Mouse (Mus musculus): Measurements from ENCODE around the gene Ccdc73. TPM values are rescaled to one million over a fixed set of nuclear protein-coding genes. Genes with fewer than 3 reads are reported as not detected.
"Not testable (repeated sequence)": the region's sequence is repeated elsewhere in the genome, so short reads cannot be mapped to it uniquely, and the experiment has no call there.

Ccdc73 gene
- total and polyA plus RNA-seq, 3 experiments = 0.08 to 0.43 TPM; not detected in 1

DNA sequence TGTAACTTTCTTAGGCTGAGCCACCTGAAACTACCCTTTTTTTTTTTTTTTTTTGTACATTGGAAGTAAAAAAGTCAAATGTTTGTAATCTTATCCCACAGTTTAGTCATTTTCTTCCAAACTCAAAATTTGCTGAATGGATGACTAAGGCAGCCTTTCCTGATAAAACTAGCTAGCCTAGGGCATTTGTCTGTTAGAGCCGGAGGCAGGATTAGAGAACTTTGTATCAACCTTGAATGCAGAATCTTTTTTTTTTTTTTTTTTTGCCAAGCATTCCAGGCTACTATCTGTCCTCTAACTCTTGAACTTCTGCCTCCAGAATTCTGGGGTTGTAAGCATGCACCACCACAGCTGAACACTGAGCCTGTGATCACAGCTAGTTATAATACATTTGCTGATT, 12.8 kb upstream of the Ccdc73 start:
- Histone ChIP-seq H3K9me3 (replicated peaks; ENCODE audit: insufficient read depth, low read length) (no peaks in the 10 kb centered on the region), H3K9ac (ENCODE audit: control insufficient read depth, low read depth, low read length, poor library complexity, severe bottlenecking) (no peak overlapping the region), H3K27ac (ENCODE audit: control insufficient read depth, low read depth, low read length) (no peak overlapping the region), H3K4me3 (ENCODE audit: control insufficient read depth in 1 of 2, insufficient read depth in 1 of 2, low read depth in 2 of 2, low read length in 2 of 2) (no peak overlapping the region), H3K36me3 (ENCODE audit: control insufficient read depth in 1 of 2, insufficient read depth in 2 of 2, low read length in 2 of 2) (no peaks in the 10 kb centered on the region), H3K4me1 (ENCODE audit: control insufficient read depth in 1 of 2, insufficient read depth in 2 of 2, low read length in 2 of 2) (no peaks in the 10 kb centered on the region), H3K27me3 (ENCODE audit: control insufficient read depth in 1 of 2, insufficient read depth in 2 of 2, low read length in 2 of 2) (peaks cover 8 to 18% of the 10 kb centered on the region in 2 experiments), H3K79me2 (ENCODE audit: control insufficient read depth, insufficient read depth, low read length, poor library complexity) (no peaks in the 10 kb centered on the region)
- no peak for DNase-seq (ENCODE audit: low read depth, low spot score)
- no peak for TF ChIP-seq NRF1 (IDR thresholded peaks at IDR 0.05; ENCODE audit: insufficient read depth, low read depth, low read length, poor library complexity, severe bottlenecking)
- TF ChIP-seq CHD2 (IDR thresholded peaks at IDR 0.05; ENCODE audit: low read length) = no peak
- no peak for TF ChIP-seq ZKSCAN1 (IDR thresholded peaks at IDR 0.05; ENCODE audit: low read depth, low read length)
- no peak for TF ChIP-seq GATA1 (IDR thresholded peaks at IDR 0.05; ENCODE audit: low read depth, low read length)
- TF ChIP-seq MYC (IDR thresholded peaks at IDR 0.05; ENCODE audit: low read depth, low read length) = no peak
- TF ChIP-seq POLR2A (IDR thresholded peaks at IDR 0.05; ENCODE audit: control insufficient read depth in 1 of 2, insufficient read depth in 1 of 2, low read depth in 1 of 2, low read length in 2 of 2, poor library complexity in 1 of 2) = no peak
- TF ChIP-seq USF1 (IDR thresholded peaks at IDR 0.05; ENCODE audit: low read depth, low read length) = no peak
- no peak for TF ChIP-seq SMC3 (IDR thresholded peaks at IDR 0.05; ENCODE audit: low read depth, low read length)
- TF ChIP-seq MAFK (IDR thresholded peaks at IDR 0.05; ENCODE audit: borderline replicate concordance, low read depth, low read length) = no peak
- no peak for TF ChIP-seq BHLHE40 (IDR thresholded peaks at IDR 0.05; ENCODE audit: borderline replicate concordance, low read depth, low read length)
- no peak for TF ChIP-seq MAZ (IDR thresholded peaks at IDR 0.05; ENCODE audit: low read depth, low read length)
- no peak for TF ChIP-seq MXI1 (IDR thresholded peaks at IDR 0.05; ENCODE audit: low read depth, low read length)

GRCm38 (mm10) chr2:104855732-104856131, 11.9 kb upstream of the Ccdc73 start:
- Histone ChIP-seq H3K4me1 (ENCODE audit: control insufficient read depth in 1 of 2, insufficient read depth in 2 of 2, low read length in 2 of 2) (no peaks in the 10 kb centered on the region), H3K79me2 (ENCODE audit: control insufficient read depth, insufficient read depth, low read length, poor library complexity) (no peaks in the 10 kb centered on the region), H3K4me3 (ENCODE audit: control insufficient read depth in 1 of 2, insufficient read depth in 1 of 2, low read depth in 2 of 2, low read length in 2 of 2) (no peak overlapping the region), H3K27me3 (ENCODE audit: control insufficient read depth in 1 of 2, insufficient read depth in 2 of 2, low read length in 2 of 2) (peaks cover 10 to 18% of the 10 kb centered on the region in 2 experiments), H3K36me3 (ENCODE audit: control insufficient read depth in 1 of 2, insufficient read depth in 2 of 2, low read length in 2 of 2) (no peaks in the 10 kb centered on the region), H3K9ac (ENCODE audit: control insufficient read depth, low read depth, low read length, poor library complexity, severe bottlenecking) (no peak overlapping the region), H3K9me3 (replicated peaks; ENCODE audit: insufficient read depth, low read length) (no peaks in the 10 kb centered on the region), H3K27ac (ENCODE audit: control insufficient read depth, low read depth, low read length) (no peak overlapping the region)
- TF ChIP-seq ZKSCAN1 (IDR thresholded peaks at IDR 0.05; ENCODE audit: low read depth, low read length) (no peak), POLR2AphosphoS5 (IDR thresholded peaks at IDR 0.05; ENCODE audit: borderline replicate concordance, low read depth, low read length) (no peak), MAX (IDR thresholded peaks at IDR 0.05; ENCODE audit: low read length) (no peak)
- no peak for DNase-seq (ENCODE audit: low read depth, low spot score)

GRCm38 (mm10) chr2:104856218-104856617, 11.4 kb upstream of the Ccdc73 start:
- no peaks in the 10 kb centered on the region for H3K79me2 ChIP-seq (ENCODE audit: control insufficient read depth, insufficient read depth, low read length, poor library complexity)
- no peaks in the 10 kb centered on the region for H3K4me1 ChIP-seq (ENCODE audit: control insufficient read depth in 1 of 2, insufficient read depth in 2 of 2, low read length in 2 of 2)
- H3K9ac ChIP-seq (ENCODE audit: control insufficient read depth, low read depth, low read length, poor library complexity, severe bottlenecking) = no peak overlapping the region
- no peak overlapping the region for H3K27ac ChIP-seq (ENCODE audit: control insufficient read depth, low read depth, low read length)
- H3K36me3 ChIP-seq (ENCODE audit: control insufficient read depth in 1 of 2, insufficient read depth in 2 of 2, low read length in 2 of 2) = no peaks in the 10 kb centered on the region
- TF ChIP-seq MYC (IDR thresholded peaks at IDR 0.05; ENCODE audit: low read depth, low read length) (no peak), TCF12 (IDR thresholded peaks at IDR 0.05; ENCODE audit: low read depth, low read length) (no peak)
- no peaks in the 10 kb centered on the region for H3K9me3 ChIP-seq (replicated peaks; ENCODE audit: insufficient read depth, low read length)
- DNase-seq (ENCODE audit: low read depth, low spot score) = no peak
- peaks cover 10 to 14% of the 10 kb centered on the region in 2 experiments for H3K27me3 ChIP-seq (ENCODE audit: control insufficient read depth in 1 of 2, insufficient read depth in 2 of 2, low read length in 2 of 2)
- H3K4me3 ChIP-seq (ENCODE audit: control insufficient read depth in 1 of 2, insufficient read depth in 1 of 2, low read depth in 2 of 2, low read length in 2 of 2) = no peak overlapping the region

- not testable (repeated sequence) for H3K9ac ChIP-seq (ENCODE audit: control insufficient read depth, low read depth, low read length, poor library complexity, severe bottlenecking); H3K27ac ChIP-seq (ENCODE audit: control insufficient read depth, low read depth, low read length); H3K79me2 ChIP-seq (ENCODE audit: control insufficient read depth, insufficient read depth, low read length, poor library complexity); H3K36me3 ChIP-seq (ENCODE audit: control insufficient read depth in 1 of 2, insufficient read depth in 2 of 2, low read length in 2 of 2); H3K4me1 ChIP-seq (ENCODE audit: control insufficient read depth in 1 of 2, insufficient read depth in 2 of 2, low read length in 2 of 2); DNase-seq (ENCODE audit: low read depth, low spot score); H3K9me3 ChIP-seq (replicated peaks; ENCODE audit: insufficient read depth, low read length); H3K4me3 ChIP-seq (ENCODE audit: control insufficient read depth in 1 of 2, insufficient read depth in 1 of 2, low read depth in 2 of 2, low read length in 2 of 2)
- H3K27me3 ChIP-seq (ENCODE audit: control insufficient read depth in 1 of 2, insufficient read depth in 2 of 2, low read length in 2 of 2) = peaks cover 3 to 10% of the 10 kb centered on the region in 2 experiments; a peak in 3 of 4 replicates
These were observed 9.5 kb upstream of the Ccdc73 start for GRCm38 (mm10) chr2:104858083-104858482.

Data from MEL (cell line).